Mouse (Mus musculus) heart, postnatal 0 days (tissue): ENCODE measurements around the gene Prdm2. TPM values are rescaled to one million over a fixed set of nuclear protein-coding genes. Genes with fewer than 3 reads are reported as not detected.

Experiments used
- ATAC-seq: fragments of 200-750 bp; cut with Nextera tagmentation; 2 replicates; pipeline ENCODE4 v1.8.0; 2017; ENCODE audit warnings: low read depth, moderate number of reproducible peaks, moderate library complexity; ENCODE audit not compliant: insufficient read depth
- DNase-seq: peaks from one replicate; pipeline ENCODE4 v3.0.0-alpha.2; 2016; ENCODE audit warnings: low spot score
- H3K27ac ChIP-seq: fragments of 300-500 bp; sonication (generic); 2 replicates; pipeline ENCODE4 v1.5.1; 2014; ENCODE audit warnings: low read depth, mild to moderate bottlenecking
- H3K27me3 ChIP-seq: fragments of 300-500 bp; sonication (generic); 2 replicates; pipeline ENCODE4 v1.6.1; 2014; ENCODE audit warnings: low read length, mixed read lengths; ENCODE audit not compliant: control insufficient read depth, insufficient read depth
- H3K36me3 ChIP-seq: fragments of 300-500 bp; sonication (generic); replicated peaks from 2 replicates; pipeline ENCODE4 v1.6.1; 2014; ENCODE audit warnings: low read length, mixed read lengths; ENCODE audit not compliant: control insufficient read depth, insufficient read depth
- H3K4me1 ChIP-seq: fragments of 300-500 bp; sonication (generic); 2 replicates; pipeline ENCODE4 v1.6.1; 2014; ENCODE audit warnings: antibody characterized with exemption; ENCODE audit not compliant: control insufficient read depth, insufficient read depth
- H3K4me2 ChIP-seq: fragments of 300-500 bp; sonication (generic); 2 replicates; pipeline ENCODE4 v1.6.1; 2014; ENCODE audit warnings: low read depth, mild to moderate bottlenecking, low read length, moderate library complexity
- H3K4me3 ChIP-seq: fragments of 300-500 bp; sonication (generic); 2 replicates; pipeline ENCODE4 v1.5.1; 2014; ENCODE audit warnings: low read depth, low read length
- H3K9ac ChIP-seq: fragments of 300-500 bp; sonication (generic); replicated peaks from 2 replicates; pipeline ENCODE4 v1.6.1; 2014; ENCODE audit warnings: low read depth, low read length, mixed read lengths
- H3K9me3 ChIP-seq: fragments of 300-500 bp; sonication (generic); replicated peaks from 2 replicates; pipeline ENCODE4 v1.6.1; 2016; ENCODE audit warnings: low read length; ENCODE audit not compliant: control insufficient read depth
- CTCF ChIP-seq: IDR thresholded peaks from 2 replicates; pipeline ENCODE4 v1.5.1; 2016; ENCODE audit warnings: antibody characterized with exemption, control low read depth, low read depth
- EP300 ChIP-seq: IDR thresholded peaks from 2 replicates; pipeline ENCODE4 v1.6.1; 2016; ENCODE audit warnings: antibody characterized with exemption, low read depth
- WGBS: fragments of 180-500 bp; shearing (Covaris S2); extraction: QIAGEN DNeasy Blood & Tissue Kit; methylation state at CpG from one replicate; pipeline ENCODE4 v1.1.7; 2014; 5-methylcytosine and 5-hydroxymethylcytosine counted together
- polyA plus RNA-seq: library from polyadenylated mRNA; unstranded; fragments of >200 nt; fragmentation: Nextera tagmentation; extraction: Ambion mirVana; gene quantifications from 2 replicates; pipeline ENCODE4 v1.2.1, GENCODE M21; 2015
- total RNA-seq: library from RNA; depleted of rRNA; stranded (reverse); fragments of >200 nt; gene quantifications from 2 replicates; pipeline ENCODE4 v1.2.3, GENCODE M21; 2014; ENCODE audit warnings: low replicate concordance

Gene Prdm2
- total and polyA plus RNA-seq, 2 experiments from 2014 or later, result 5.5 to 5.8 TPM

GRCm38 (mm10) chr4:143211584-143212340 is 1.0 kb downstream of the Prdm2 start:
- Histone ChIP-seq H3K4me1 (peaks cover 5% of the 10 kb centered on the region; the same call in 1 of the 2 replicates), H3K4me2 (peak overlapping the region; percentile 93), H3K9me3 (no peaks in the 10 kb centered on the region), H3K36me3 (no peaks in the 10 kb centered on the region), H3K27ac (peak overlapping the region; percentile 84), H3K27me3 (no peaks in the 10 kb centered on the region), H3K9ac (peak overlapping the region; percentile 87), H3K4me3 (peak overlapping the region; percentile 84)
- DNase-seq (no peak), ATAC-seq (peak; percentile 59)
- 11% methylated on average over 43 of the region's 43 CpGs for WGBS
- no peak for TF ChIP-seq CTCF
- TF ChIP-seq EP300, result no peak

- ATAC-seq (no peak), DNase-seq (no peak)
- TF ChIP-seq CTCF (no peak), EP300 (no peak)
- Histone ChIP-seq H3K9me3 (no peaks in the 10 kb centered on the region), H3K9ac (no peak overlapping the region), H3K27me3 (no peaks in the 10 kb centered on the region), H3K27ac (no peak overlapping the region), H3K4me2 (no peak overlapping the region), H3K4me1 (peaks cover 5% of the 10 kb centered on the region; the same call in 1 of the 2 replicates), H3K36me3 (no peaks in the 10 kb centered on the region), H3K4me3 (no peak overlapping the region)
- 90% methylated on average over 2 of the region's 2 CpGs for WGBS
Observed at GRCm38 (mm10) chr4:143209997-143210396, 2.8 kb downstream of the Prdm2 start.

- Histone ChIP-seq H3K27ac (no peak overlapping the region), H3K4me3 (no peak overlapping the region), H3K9me3 (no peaks in the 10 kb centered on the region), H3K4me2 (no peak overlapping the region), H3K27me3 (no peaks in the 10 kb centered on the region), H3K4me1 (0 out of 2 replicates have a peak, but pooled peaks cover 4% of the 10 kb centered on the region), H3K36me3 (no peaks in the 10 kb centered on the region), H3K9ac (no peak overlapping the region)
- DNase-seq, result no peak
- TF ChIP-seq EP300, result no peak
- TF ChIP-seq CTCF, result no peak
- no peak for ATAC-seq
- 80% methylated on average over 3 of the region's 3 CpGs for WGBS
Observed at GRCm38 (mm10) chr4:143202653-143203052, 10.1 kb downstream of the Prdm2 start.

- no peak for DNase-seq
- TF ChIP-seq EP300, result no peak
- Histone ChIP-seq H3K27me3 (no peaks in the 10 kb centered on the region), H3K4me2 (no peak overlapping the region), H3K4me1 (0 out of 2 replicates have a peak, but pooled peaks cover 4% of the 10 kb centered on the region), H3K27ac (no peak overlapping the region), H3K36me3 (no peaks in the 10 kb centered on the region), H3K4me3 (no peak overlapping the region), H3K9ac (no peak overlapping the region), H3K9me3 (no peaks in the 10 kb centered on the region)
- WGBS, result 66% methylated on average over 3 of the region's 3 CpGs
- no peak for ATAC-seq
Observed at GRCm38 (mm10) chr4:143198371-143198770, 14.4 kb downstream of the Prdm2 start.

- no peak for TF ChIP-seq EP300
- no peak for TF ChIP-seq CTCF
- DNase-seq, result no peak
- H3K4me1 ChIP-seq, result 0 out of 2 replicates have a peak, but pooled peaks cover 4% of the 10 kb centered on the region
- H3K27me3 ChIP-seq, result no peaks in the 10 kb centered on the region
- H3K4me2 ChIP-seq, result no peak overlapping the region
- H3K9ac ChIP-seq, result no peak overlapping the region
- no peaks in the 10 kb centered on the region for H3K9me3 ChIP-seq
- WGBS, result 77% methylated on average over 5 of the region's 5 CpGs
- no peaks in the 10 kb centered on the region for H3K36me3 ChIP-seq
- no peak overlapping the region for H3K4me3 ChIP-seq
- H3K27ac ChIP-seq, result no peak overlapping the region
- no peak for ATAC-seq
Observed at GRCm38 (mm10) chr4:143197845-143198356, 14.9 kb downstream of the Prdm2 start.
